Mouse (Mus musculus): ENCODE results near the gene 9130409I23Rik. TPM values are rescaled to one million over a fixed set of nuclear protein-coding genes. Genes with fewer than 3 reads are reported as not detected.
"Not testable (repeated sequence)": the region's sequence is repeated elsewhere in the genome, so short reads cannot be mapped to it uniquely, and the experiment has no call there.

Gene 9130409I23Rik
- total RNA-seq, 2 experiments from 2014 or later = not detected

DNA sequence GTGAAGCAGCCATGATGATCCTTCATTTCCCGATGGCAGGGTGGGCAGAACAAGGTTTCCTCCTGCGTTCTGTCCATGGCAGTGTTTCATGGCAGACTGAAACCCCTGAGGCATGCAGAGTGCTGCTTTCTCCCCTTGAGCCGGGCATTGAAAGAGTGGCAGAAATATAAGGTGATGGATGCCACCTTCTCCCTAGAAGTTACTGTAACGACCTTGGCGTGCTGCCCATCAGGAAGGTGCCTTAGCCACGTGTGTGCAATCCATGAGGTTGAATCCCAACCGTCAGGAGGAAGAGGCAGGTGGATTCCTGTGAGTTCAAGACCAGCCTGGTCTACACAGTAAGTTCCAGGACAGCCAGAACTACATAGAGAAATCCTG, 29.6 kb upstream of the 9130409I23Rik start:
- DNase-seq (ENCODE audit: low spot score in 2 of 2) = no peak
- intact Hi-C loops (cut with DNase I) = no loop called here

DNA sequence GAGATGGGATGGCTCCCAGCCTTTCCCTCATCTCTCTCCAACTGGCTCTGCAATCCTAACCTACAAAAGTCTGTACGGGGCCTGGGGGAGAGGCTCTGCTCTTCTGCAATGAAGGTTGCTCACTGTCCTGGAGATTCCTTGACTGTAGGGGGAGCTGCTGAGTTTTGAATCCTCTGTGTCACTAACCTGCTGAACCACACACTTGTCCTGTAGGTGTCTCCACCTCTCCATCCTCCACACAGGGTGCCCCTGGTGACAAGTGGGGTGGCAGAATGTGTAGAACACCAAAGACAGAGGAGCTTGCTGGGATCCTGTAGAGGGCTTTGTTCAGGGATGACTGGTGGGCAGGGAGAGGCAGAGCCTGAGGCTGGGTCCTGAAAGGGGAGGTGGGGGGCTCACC, 28.8 kb upstream of the 9130409I23Rik start:
- DNase-seq (ENCODE audit: low spot score in 2 of 2) = peak in 1 of 2 experiments; percentile 23
- intact Hi-C loops (cut with DNase I) = no loop called here

DNA sequence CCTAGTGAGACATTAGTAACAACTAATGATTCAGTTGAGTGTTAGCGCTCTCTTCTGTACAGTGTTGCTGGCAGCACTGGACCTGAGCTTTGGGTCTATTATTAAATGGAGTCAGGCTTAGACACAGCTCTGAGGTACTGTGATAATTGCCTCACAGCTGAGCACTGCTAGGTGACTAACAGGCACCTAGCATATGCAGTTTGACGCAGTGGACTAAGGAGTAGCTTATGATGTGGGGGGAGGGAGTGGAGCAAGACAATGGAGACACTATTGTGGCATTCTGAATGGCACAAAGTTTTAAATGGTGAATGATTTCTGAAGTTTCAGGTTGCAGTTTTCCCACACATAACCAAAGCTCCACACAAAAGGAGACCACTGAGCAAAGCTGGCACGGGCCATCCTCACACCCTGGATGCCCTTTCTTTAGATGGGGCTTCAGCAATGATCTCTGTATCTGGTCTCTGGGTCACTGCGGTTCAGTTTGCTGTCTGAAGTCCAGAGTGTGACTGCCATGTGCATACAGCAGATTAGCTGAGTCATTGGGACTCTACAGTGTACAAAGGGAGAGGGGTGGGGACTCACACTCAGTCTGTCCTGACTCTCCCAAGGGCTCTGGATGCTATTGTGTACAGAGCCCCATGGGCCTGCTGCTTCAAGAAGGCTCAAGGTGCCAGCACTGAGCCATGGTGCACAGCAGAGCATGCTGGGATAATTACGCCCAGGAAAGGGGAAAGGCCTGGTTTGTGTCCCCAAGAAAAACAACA, 15.8 kb upstream of the 9130409I23Rik start:
- intact Hi-C loops (cut with DNase I); DNase-seq (ENCODE audit: low spot score in 2 of 2): not testable (repeated sequence)

DNA sequence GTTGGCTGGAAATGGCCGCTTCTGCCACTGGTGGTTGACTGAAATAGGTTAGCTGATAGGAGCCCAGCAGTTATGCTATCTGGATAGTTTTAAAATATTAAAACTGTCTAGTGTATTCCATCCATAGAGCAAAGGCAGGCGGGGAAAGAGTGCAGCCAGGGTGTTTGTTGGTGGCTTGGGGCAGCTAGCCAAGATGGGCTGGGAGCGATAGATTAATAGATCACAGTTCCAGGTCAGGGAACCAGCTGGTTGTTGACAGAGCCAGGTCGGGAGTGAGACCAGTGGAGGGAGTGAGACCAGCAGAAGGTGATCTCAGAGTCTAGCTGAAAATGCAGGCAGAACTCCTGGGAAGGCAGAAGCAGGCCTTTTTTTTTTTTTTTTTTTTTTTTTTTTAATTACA, 13.4 kb upstream of the 9130409I23Rik start:
- intact Hi-C loops (cut with DNase I) = loop anchor here (2.0 kb wide), 1 partner anchor 49 kb away; no protein-coding TSS in a partner anchor
- DNase-seq (ENCODE audit: low spot score in 2 of 2) = no peak

DNA sequence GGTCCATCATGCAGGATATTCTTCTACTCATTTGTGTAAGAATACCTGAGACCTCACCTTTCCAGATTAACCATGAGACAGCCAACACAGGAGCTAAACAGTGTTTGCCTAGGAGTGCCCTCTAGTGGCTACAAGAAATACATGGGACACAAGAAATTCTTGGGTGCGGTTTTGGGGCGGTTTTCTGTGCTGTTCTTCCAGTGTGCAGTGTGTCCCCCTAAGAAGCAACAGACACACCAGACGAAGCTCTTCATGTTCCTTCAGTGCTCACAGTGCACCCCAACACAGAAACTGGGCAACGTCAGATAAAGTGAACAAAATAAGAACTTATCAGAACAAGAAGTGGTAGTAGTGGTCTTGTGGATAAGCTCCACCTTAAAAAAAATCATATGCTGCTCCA, 11.4 kb upstream of the 9130409I23Rik start:
- intact Hi-C loops (cut with DNase I) = loop anchor here (2.0 to 10.0 kb wide), 2 partner anchors 51 to 145 kb away; partner anchors contain the start of gene Lefty2
- DNase-seq (ENCODE audit: low spot score in 2 of 2) = no peak

DNA sequence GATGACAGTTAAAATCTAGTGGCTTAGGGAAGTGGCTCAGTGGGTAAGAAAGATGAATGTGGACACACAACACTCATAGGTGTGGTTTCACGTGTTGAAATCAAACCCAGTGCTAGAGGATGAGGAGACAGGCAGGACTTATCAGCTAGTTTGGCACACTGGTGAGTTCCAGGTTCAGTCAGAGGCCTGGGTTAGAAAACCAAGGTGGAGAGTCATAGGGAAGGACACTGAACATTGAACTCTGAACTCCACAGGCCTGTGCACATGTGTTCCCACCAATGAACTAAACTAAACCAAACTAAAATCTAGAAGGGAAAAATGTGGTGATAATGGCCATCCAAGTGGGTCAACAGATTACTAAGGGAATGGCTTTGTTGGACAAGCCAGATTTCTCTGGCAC, 3.5 kb upstream of the 9130409I23Rik start:
- no peak for DNase-seq (ENCODE audit: low spot score in 2 of 2)
- intact Hi-C loops (cut with DNase I) = loop anchor here (10.0 kb wide), 1 partner anchor 153 kb away; the partner anchor contains the start of gene Lefty2

DNA sequence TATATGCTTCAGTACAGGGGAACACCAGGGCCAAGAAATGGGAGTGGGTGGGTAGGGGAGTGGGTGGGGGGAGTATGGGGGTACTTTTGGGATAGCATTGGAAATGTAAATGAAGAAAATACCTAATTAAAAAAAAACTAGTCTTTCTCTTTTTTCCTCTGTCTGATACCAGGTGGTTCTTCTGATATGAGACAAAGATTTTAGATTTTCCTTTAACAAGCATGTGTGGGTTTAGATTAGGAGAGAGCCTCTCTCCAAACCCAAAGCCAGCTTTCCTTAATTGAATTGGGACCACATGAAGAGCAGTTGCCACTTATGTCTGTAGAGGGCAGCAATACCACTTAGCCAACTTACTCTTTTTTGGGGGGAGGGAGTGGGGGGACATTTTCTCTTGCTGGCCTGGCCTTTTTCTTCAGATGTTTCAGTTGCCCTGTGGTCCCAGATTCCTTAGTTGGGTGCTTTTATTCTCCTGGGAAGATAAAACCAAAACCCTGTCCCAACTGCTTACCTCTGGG, 1.7 kb upstream of the 9130409I23Rik start:
- intact Hi-C loops (cut with DNase I) = loop anchor here (10.0 kb wide), 1 partner anchor 155 kb away; the partner anchor contains the start of gene Lefty2
- DNase-seq (ENCODE audit: low spot score in 2 of 2) = no peak

DNA sequence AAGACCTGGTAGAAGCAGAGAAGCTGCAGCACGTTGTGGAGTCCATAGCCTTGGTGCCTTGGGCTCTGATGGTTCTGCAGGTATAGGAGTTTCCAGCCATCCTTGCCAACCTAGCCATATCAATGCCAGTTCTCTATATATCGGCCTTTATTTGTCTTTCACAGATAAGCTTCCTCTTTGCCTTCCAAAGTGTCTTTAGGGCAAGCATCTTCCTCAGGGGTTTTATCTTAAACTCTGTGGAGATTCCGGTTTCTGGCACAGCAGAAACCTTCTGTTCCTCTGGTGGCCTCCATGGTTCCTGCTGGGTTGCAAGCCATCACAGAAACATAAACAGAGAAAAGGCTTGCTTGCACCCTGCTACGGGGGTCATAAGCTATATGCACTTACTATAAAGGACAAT, 1.9 kb downstream of the 9130409I23Rik start:
- no peak for DNase-seq (ENCODE audit: low spot score in 2 of 2)
- intact Hi-C loops (cut with DNase I) = no loop called here

DNA sequence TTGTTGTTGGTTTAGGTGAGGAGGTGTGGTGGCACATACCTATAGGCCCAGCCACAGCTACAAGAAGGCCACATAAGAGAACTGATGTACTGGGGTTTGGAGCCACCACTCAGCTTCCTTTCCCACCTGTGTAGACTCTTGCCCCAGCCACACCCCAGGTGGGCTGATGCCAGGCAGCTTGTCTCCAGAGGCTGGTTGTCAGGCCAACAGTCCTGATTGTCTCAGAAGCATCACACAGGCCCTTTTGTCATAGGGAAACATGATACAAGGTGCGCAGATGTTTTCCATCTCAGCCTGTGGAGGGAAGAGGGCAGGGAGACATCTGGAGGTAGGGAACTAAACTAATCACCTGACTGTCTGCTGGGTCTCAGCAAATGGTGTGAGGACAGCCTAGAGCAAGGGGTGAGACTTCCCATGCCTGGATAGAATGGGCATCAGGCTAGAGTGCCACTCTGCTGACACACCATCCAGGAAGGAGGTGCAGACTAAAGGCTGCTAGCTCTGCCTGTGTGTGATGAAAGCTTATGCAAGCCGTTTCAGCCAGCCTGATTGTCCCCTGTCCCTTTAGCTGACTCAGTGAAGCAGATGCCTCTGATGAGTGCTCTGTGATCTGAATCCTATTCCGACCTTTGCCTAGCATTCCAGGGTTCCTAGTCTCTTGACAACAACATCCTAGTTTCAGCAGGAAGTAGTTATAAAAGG, 10.9 kb downstream of the 9130409I23Rik start:
- intact Hi-C loops (cut with DNase I) = no loop called here
- DNase-seq (ENCODE audit: low spot score in 2 of 2) = no peak

DNA sequence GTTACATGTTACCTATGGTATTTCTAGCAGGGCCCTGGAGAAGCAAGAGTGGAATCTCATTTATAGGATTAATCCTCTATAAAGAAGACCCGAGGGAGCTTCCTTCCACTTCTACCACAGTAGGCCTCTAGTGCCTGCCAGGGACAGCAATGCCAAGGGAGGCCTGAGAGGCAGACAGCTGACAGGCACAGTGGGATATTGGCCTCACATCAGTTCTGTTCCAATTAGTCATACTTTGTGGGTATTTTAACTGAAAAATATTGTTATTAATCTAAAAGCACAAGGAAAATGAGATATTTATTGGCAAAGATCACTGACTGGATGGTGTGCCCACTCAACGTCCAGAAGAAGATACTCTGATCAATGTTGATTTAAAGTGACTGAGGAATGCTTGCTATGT, 13.0 kb downstream of the 9130409I23Rik start:
- intact Hi-C loops (cut with DNase I) = no loop called here
- DNase-seq (ENCODE audit: low spot score in 2 of 2) = no peak

DNA sequence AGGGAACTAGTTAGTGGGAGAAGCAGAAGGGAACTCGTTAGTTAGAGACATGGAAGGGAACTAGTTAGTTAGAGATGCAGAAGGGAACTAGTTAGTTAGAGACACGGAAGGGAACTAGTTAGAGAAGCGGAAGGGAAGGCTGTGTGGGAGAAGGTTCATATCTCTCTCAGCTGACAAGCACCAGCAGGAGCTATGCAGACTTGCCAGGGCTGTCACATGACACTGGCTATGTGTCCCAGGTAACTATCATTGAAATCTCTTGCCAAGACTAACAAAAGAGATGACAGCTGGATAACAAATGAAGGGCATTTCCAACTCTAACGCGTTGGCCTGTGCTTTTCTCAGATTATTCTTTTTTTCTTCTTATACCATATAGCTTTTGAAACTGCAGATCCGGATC, 13.6 kb downstream of the 9130409I23Rik start:
- intact Hi-C loops (cut with DNase I) = no loop called here
- DNase-seq (ENCODE audit: low spot score in 2 of 2) = no peak

DNA sequence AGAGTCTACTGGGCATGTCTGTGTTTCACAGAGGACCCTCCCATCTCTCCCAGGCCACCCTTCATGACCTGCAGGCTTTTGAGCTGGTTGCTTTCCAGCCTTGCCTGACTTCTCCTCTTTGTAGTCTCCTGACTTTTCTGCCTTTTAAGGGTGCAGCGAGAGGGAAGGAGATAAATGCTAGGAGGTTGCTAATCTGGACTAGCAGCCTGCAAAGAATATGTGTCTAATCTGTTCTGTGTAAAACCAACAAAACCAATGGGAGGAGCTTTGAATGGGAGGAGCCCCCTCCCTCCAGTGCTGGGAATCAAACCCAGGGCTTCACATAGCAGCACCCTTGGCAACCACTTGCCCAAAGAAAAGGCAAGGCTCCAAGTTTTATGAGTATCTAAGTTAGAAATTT, 17.3 kb downstream of the 9130409I23Rik start:
- no peak for DNase-seq (ENCODE audit: low spot score in 2 of 2)
- intact Hi-C loops (cut with DNase I) = no loop called here

DNA sequence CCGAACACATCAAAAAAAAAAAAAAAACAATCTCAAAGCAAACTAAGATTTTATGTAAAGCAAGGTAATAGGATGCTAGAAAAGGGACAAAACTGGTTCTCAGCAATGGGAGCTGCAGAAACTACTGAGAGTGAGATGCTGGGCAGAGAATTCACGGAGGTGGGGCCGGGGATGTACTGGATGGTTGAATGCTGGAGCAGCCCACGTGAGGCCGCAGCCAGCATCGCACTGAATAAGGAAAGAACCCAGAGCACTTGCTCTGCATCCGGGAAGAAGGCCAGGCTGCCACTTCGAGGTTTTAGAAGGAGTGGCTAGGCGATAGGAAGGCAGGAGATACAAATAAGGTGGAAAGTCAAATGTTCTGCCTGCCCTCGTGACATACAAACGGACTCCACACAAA, 18.6 kb downstream of the 9130409I23Rik start:
- intact Hi-C loops (cut with DNase I) = no loop called here
- DNase-seq (ENCODE audit: low spot score in 2 of 2) = peak; percentile 15 to 43

DNA sequence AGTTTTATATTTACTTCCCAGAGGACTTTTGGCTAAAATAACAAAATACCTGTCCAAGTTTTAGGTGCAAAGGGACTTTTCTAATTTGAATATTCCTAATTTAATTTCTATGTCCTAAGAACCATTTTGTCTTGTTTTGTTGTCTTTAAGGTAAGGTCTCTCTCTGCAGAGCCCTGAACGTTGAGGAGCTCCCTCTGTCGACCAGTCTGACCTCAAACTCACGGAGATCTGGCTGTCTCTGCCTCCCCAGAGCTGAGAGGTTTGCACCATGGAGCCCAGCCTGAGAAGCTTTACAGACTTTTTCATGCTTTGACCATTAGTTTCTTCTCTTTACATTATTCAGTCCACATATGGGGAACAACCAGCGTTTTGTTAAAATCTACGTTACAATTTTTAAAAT, 22.0 kb downstream of the 9130409I23Rik start:
- intact Hi-C loops (cut with DNase I) = no loop called here
- DNase-seq (ENCODE audit: low spot score in 2 of 2) = no peak

DNA sequence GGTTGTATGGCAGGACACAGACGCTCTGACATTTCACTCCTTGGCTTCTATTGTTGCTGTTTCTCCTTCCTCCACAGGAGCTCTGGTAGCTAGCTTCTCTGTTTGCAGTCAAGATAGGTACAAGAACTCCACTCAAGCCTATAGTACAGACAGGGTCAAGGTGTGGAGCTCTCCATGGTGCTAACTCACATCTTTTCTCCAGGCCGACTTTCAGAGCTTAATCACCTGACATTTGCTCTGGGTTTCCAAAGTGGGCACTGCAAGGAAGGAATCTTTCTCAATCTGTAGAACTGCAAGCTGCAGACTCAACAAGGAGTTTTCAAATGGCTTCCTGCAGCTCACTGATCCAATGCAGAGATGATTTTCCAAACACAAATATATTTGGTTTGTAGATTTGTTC, 33.0 kb downstream of the 9130409I23Rik start:
- no peak for DNase-seq (ENCODE audit: low spot score in 2 of 2)
- intact Hi-C loops (cut with DNase I) = no loop called here

DNA sequence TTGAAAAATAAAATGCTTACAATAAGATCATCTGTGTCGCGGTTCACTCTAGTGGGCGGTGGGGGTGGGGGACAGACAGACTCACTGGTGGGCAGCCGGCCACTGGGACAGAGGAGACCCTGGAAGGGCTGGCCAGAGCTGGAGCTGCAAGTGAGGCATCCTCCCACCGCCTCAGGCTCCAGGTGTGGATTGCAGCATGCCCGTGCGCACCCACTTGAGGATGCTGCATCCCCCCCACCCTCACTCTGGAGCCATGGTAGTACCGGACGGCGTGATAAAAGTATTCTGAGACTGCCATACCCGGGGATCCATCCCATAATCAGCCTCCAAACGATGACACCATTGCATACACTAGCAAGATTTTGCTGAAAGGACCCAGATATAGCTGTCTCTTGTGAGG, 39.0 kb downstream of the 9130409I23Rik start:
- no peak for DNase-seq (ENCODE audit: low spot score in 2 of 2)
- intact Hi-C loops (cut with DNase I) = no loop called here

Other genes starting within 250 kb of the 9130409I23Rik start
- gene H3f3a, start 237.3 kb upstream of the 9130409I23Rik start, total RNA-seq (2021) = 100 to 1,000 TPM; 274 to 285 TPM
- gene Sde2, start 200.1 kb upstream of the 9130409I23Rik start, total RNA-seq (2021) = 10 to 100 TPM; 20.3 to 21.9 TPM
- gene Lefty2, start 158.1 kb upstream of the 9130409I23Rik start, total RNA-seq (2021) = under 1 TPM; 0.69 to 0.77 TPM
- gene Pycr2, start 146.9 kb upstream of the 9130409I23Rik start, total RNA-seq (2021) = 10 to 100 TPM; 26.0 to 27.3 TPM
- under 1 TPM in 1 of 2 experiments, not detected in 1; 0.20 TPM for gene Lefty1, start 116.2 kb upstream of the 9130409I23Rik start, total RNA-seq (2021)
- 10 to 100 TPM; 13.8 to 20.6 TPM for gene Tmem63a, start 108.9 kb upstream of the 9130409I23Rik start, total RNA-seq (2021)
- 10 to 100 TPM; 30.2 to 31.6 TPM for gene Ephx1, start 30.3 kb upstream of the 9130409I23Rik start, total RNA-seq (2021)
- gene Nvl, start 93.0 kb downstream of the 9130409I23Rik start, total RNA-seq (2021) = 10 to 100 TPM; 25.4 to 40.2 TPM
- gene Cnih4, start 93.5 kb downstream of the 9130409I23Rik start, total RNA-seq (2021) = 10 to 100 TPM; 20.9 to 23.6 TPM
- gene Wdr26, start 160.8 kb downstream of the 9130409I23Rik start, total RNA-seq (2021) = 100 to 1,000 TPM in 1 of 2 experiments, 10 to 100 TPM in 1; 98.1 to 119 TPM